Mouse (Mus musculus) heart, embryonic 16.5 days (tissue): Measurements from ENCODE around the gene Strn. TPM values are rescaled to one million over a fixed set of nuclear protein-coding genes. Genes with fewer than 3 reads are reported as not detected.

ENCODE experiments used
- ATAC-seq: fragments of 200-750 bp; cut with Nextera tagmentation; replicated peaks from 2 replicates; pipeline ENCODE4 v1.8.0; 2017; ENCODE audit warnings: moderate number of reproducible peaks; ENCODE audit not compliant: insufficient read depth, low FRiP score; ENCODE audit errors: extremely low read depth
- H3K27ac ChIP-seq: fragments of 300-500 bp; sonication (generic); 2 replicates; pipeline ENCODE4 v1.5.1; 2014; ENCODE audit warnings: mild to moderate bottlenecking, low read length, control low read depth, moderate library complexity
- H3K27me3 ChIP-seq: fragments of 300-500 bp; sonication (generic); 2 replicates; pipeline ENCODE4 v1.6.1; 2014; ENCODE audit warnings: low read length, mixed read lengths; ENCODE audit not compliant: control insufficient read depth, insufficient read depth
- H3K36me3 ChIP-seq: fragments of 300-500 bp; sonication (generic); 2 replicates; pipeline ENCODE4 v1.6.1; 2014; ENCODE audit not compliant: control insufficient read depth, insufficient read depth
- H3K4me1 ChIP-seq: fragments of 300-500 bp; sonication (generic); 2 replicates; pipeline ENCODE4 v1.6.1; 2014; ENCODE audit warnings: low read length, mixed read lengths; ENCODE audit not compliant: control insufficient read depth, insufficient read depth
- H3K4me2 ChIP-seq: fragments of 300-500 bp; sonication (generic); 2 replicates; pipeline ENCODE4 v1.6.1; 2014; ENCODE audit warnings: low read depth, mild to moderate bottlenecking, control low read depth, low read length
- H3K4me3 ChIP-seq: fragments of 300-500 bp; sonication (generic); 2 replicates; pipeline ENCODE4 v1.5.1; 2014; ENCODE audit warnings: mild to moderate bottlenecking, control low read depth, low read length
- H3K9ac ChIP-seq: fragments of 300-500 bp; sonication (generic); 2 replicates; pipeline ENCODE4 v1.6.1; 2014; ENCODE audit warnings: low read length, control low read depth
- H3K9me3 ChIP-seq: fragments of 300-500 bp; sonication (generic); replicated peaks from 2 replicates; pipeline ENCODE4 v1.6.1; 2016; ENCODE audit warnings: low read length; ENCODE audit not compliant: control insufficient read depth
- WGBS: fragments of 180-500 bp; shearing (Covaris S2); extraction: QIAGEN DNeasy Blood & Tissue Kit; methylation state at CpG from one replicate; pipeline ENCODE4 v1.1.7; 2014; 5-methylcytosine and 5-hydroxymethylcytosine counted together
- polyA plus RNA-seq: library from polyadenylated mRNA; unstranded; fragments of >200 nt; fragmentation: Nextera tagmentation; extraction: Ambion mirVana; gene quantifications from 2 replicates; pipeline ENCODE4 v1.2.1, GENCODE M21; 2015

Gene Strn
- polyA plus RNA-seq, 1 experiment from 2014 or later: 12.4 TPM

DNA sequence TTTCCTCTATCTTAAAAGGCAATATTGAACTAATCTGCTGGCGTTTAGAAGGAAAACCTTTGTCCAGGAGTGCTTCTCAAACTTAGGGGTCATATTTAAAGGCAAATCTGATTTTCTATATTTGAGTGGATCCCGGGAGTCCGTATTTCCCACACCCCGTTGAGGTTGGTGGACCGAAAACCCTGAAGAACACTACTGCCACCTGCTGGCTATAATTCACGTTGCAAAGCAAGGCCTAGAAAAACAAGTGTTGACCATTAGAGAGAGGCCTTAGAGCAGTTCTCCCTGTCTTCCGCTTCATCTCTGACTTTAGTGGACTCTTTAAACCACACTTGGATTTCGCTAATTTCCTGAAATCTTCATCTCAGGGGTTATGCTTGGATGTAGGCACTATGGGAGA is 133.1 kb downstream of the Strn start:
- Histone ChIP-seq H3K27ac (no peak overlapping the region), H3K4me2 (peak overlapping the region; percentile 28; the same call in 1 of the 2 replicates), H3K4me3 (no peak overlapping the region), H3K4me1 (0 out of 2 replicates have a peak, but pooled peaks cover 2% of the 10 kb centered on the region), H3K9ac (no peak overlapping the region), H3K27me3 (no peaks in the 10 kb centered on the region), H3K9me3 (no peaks in the 10 kb centered on the region), H3K36me3 (no peaks in the 10 kb centered on the region)
- 26% methylated on average over 8 of the region's 8 CpGs for WGBS
- ATAC-seq: no peak

DNA sequence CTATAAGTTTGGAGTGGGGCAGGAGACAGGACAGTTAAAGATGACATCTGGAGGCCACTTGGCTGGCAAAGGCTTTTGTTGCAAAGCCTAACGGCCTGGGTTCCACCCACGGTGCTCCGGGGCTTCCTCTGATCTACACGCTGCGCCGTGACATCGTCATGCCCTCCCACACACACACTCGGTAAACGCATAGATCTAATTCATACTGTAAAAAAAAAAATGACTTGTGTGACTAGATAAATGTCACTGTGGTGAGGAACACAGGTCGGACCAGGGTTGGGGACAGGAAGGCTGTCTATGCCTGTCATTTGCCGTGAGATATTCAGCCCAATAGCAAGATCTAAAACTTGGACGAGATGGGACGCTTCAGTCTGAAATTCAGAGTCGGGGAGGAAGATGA is 134.7 kb downstream of the Strn start:
- 80% methylated on average over 14 of the region's 14 CpGs for WGBS
- no peak for ATAC-seq
- no peaks in the 10 kb centered on the region for H3K9me3 ChIP-seq
- H3K27ac ChIP-seq: no peak overlapping the region
- H3K27me3 ChIP-seq: no peaks in the 10 kb centered on the region
- no peaks in the 10 kb centered on the region for H3K36me3 ChIP-seq
- 0 out of 2 replicates have a peak, but pooled peaks cover 2% of the 10 kb centered on the region for H3K4me1 ChIP-seq
- H3K9ac ChIP-seq: no peak overlapping the region
- no peak overlapping the region for H3K4me3 ChIP-seq
- no peak overlapping the region for H3K4me2 ChIP-seq

DNA sequence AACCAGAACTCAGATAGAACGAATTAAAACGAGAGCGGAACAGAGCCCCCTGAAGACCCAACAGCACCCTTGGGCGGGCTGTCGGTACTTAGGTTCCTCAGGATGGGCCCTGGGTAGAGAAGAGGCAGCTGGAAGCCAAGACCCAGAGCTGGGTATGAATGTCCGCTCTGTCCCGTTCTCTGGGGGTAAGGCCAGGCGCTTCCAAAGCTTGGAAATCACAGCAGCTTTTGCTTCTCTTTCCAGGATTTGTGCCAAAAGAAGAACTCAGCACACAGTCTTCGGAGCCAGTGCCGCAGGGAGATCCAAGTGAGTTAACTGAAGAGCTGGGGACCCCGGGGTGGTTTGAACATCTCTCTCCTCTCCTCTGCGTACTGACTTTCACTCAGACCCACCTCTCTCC is 135.4 kb downstream of the Strn start:
- no peaks in the 10 kb centered on the region for H3K9me3 ChIP-seq
- 86% methylated on average over 12 of the region's 12 CpGs for WGBS
- H3K36me3 ChIP-seq: no peaks in the 10 kb centered on the region
- H3K4me1 ChIP-seq: 0 out of 2 replicates have a peak, but pooled peaks cover 2% of the 10 kb centered on the region
- H3K4me3 ChIP-seq: no peak overlapping the region
- no peak overlapping the region for H3K27ac ChIP-seq
- H3K9ac ChIP-seq: no peak overlapping the region
- no peaks in the 10 kb centered on the region for H3K27me3 ChIP-seq
- H3K4me2 ChIP-seq: no peak overlapping the region
- ATAC-seq: no peak

- WGBS: 67% methylated on average over 6 of the region's 6 CpGs
- H3K36me3 ChIP-seq: no peaks in the 10 kb centered on the region
- H3K4me3 ChIP-seq: no peak overlapping the region
Observed at GRCm38 (mm10) chr17:78601042-78601441, 136.0 kb downstream of the Strn start.

More at GRCm38 (mm10) chr17:78601042-78601441, 136.0 kb downstream of the Strn start:
- H3K27ac ChIP-seq: no peak overlapping the region
- H3K9ac ChIP-seq: no peak overlapping the region
- H3K4me2 ChIP-seq: no peak overlapping the region
- H3K4me1 ChIP-seq: 0 out of 2 replicates have a peak, but pooled peaks cover 2% of the 10 kb centered on the region
- H3K9me3 ChIP-seq: no peaks in the 10 kb centered on the region; the same call in 1 of the 2 replicates
- ATAC-seq: no peak
- H3K27me3 ChIP-seq: no peaks in the 10 kb centered on the region

Other genes with a start within 250 kb of the Strn start
- gene Vit, start 229.1 kb downstream of the Strn start, polyA plus RNA-seq: 0.11 and 0.24 TPM in 2 replicates
- 24.7 and 28.7 TPM in 2 replicates for gene Heatr5b, start 98.2 kb upstream of the Strn start, polyA plus RNA-seq
- gene Gpatch11, start 98.4 kb upstream of the Strn start, polyA plus RNA-seq: 38.5 and 43.7 TPM in 2 replicates
- gene Eif2ak2, start 145.4 kb upstream of the Strn start, polyA plus RNA-seq: 9.6 and 10.4 TPM in 2 replicates
- 0.16 and 0.17 TPM in 2 replicates for gene Sult6b1, start 169.8 kb upstream of the Strn start, polyA plus RNA-seq
- gene Cebpzos, start 179.3 kb upstream of the Strn start, polyA plus RNA-seq: 80.1 and 83.0 TPM in 2 replicates
- gene Cebpz, start 199.9 kb upstream of the Strn start, polyA plus RNA-seq: 25.3 and 29.8 TPM in 2 replicates
- gene Ndufaf7, start 199.9 kb upstream of the Strn start, polyA plus RNA-seq: 63.5 and 66.1 TPM in 2 replicates